Mouse (Mus musculus) mouse trophoblast stem cell (cell line): ENCODE results near the gene Sdk1.

Experiments used
- in situ Hi-C, 2 experiments: fragments of 300-500 bp; cut with MseI, MboI; formaldehyde crosslinking; loops; 2 replicates in 1 of 2; 3 replicates in 1 of 2; pipeline ENCODE4 v1.15.1; 2025

The Sdk1 gene

DNA sequence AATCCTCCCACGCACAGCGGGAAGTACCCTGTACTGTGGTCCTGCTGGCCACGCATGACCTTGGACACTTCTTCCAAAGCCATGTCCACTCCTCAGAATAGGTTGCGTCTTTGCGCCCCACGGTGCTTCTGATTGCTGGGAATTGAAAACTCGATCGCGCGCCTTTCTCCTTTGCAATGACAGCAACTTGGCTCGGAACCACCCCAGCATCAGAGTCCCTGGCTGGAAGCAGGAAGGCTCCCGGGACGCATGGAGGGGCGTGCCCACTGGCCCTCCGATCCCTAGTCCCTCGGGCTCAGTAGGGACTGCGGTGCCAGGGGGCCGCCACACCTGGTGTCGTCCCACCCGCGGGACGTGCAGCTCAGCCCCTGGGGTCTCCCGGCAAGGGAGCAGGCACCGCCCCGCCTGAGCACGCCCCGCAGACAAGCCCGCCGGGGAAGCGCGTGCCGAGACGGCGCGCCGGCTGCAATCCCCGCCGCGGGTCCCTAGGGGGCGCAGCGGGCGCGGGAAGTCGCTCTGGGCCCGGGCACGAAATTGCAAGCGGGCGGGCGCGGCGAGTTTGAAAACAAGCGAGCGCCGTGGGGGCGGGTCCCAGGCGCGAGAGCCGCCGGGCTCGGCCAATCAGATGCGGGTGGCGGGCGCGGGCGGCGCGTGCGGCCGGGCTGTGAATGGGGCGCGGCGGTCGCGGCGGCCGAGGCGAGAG lies at the start of gene Sdk1:
Sdk1 (plus strand) TSS at position 650 of the 703 bp plus-strand sequence.
- in situ Hi-C loops: loop anchor here in 1 of 2 experiments (25.0 kb wide), 1 partner anchor 1071 kb away; no protein-coding TSS in a partner anchor

- in situ Hi-C loops: no loop called here
Observed at GRCm38 (mm10) chr5:141197278-141197677, 44.0 kb upstream of the Sdk1 start.

DNA sequence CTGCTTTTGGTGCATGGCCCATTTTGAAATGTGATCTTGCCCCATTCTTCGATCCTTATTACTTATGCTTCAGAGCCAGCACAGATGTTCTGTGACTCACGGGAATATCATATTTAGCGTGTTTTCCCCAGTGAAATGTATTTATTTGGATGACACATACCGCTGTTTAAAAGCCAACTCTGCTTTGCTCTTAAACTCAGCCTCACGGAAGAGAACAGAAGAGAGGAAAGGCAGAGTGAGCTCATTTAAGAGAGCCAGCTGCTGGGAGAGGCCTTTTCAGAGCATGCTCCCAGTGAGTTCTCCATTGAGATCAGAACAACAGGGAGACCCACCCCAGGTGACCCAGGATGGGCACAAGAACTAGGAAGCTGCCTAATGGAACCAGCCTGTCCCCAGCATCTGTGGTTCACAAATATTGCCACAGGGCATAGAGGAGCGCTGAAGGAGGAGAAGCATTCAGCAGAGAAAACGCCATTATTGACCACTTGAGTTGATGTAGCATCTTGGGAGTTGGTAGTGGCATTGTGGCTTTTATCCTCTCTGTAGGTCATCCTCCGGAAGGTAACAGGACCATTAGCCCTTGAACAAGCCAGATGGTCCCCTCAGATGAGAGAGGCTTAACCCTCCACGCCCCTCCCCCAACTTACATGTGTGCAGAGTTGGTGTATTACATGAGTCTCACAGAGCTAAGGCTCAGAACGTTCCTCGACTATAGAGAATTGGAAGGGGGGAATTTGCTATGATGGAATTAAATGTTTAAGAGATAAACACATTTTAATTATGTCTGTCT lies 38.8 kb upstream of the Sdk1 start:
- in situ Hi-C loops: no loop called here

GRCm38 (mm10) chr5:141207061-141207460 lies 34.2 kb upstream of the Sdk1 start:
- in situ Hi-C loops: no loop called here

DNA sequence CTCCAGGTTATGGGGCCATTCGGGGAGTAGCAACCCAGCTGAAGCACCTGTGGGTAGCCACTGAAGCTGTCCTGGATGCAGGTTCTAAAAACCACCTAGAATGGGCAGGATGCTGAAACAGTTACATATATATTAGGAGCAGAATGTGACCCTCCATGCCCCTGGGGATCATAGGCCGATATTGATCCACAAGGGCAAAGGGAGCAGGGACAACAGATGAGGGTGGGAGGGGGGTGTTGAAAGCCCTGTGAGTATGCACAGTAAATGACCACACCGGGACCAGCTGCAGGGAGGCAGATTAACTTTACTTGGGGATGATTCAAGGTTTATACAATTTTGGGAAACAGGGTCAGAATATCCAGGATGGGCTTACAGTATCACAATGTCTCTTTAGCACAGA lies 16.0 kb upstream of the Sdk1 start:
- in situ Hi-C loops: loop anchor here in 1 of 2 experiments (25.0 kb wide), 1 partner anchor 1087 kb away; no protein-coding TSS in a partner anchor

DNA sequence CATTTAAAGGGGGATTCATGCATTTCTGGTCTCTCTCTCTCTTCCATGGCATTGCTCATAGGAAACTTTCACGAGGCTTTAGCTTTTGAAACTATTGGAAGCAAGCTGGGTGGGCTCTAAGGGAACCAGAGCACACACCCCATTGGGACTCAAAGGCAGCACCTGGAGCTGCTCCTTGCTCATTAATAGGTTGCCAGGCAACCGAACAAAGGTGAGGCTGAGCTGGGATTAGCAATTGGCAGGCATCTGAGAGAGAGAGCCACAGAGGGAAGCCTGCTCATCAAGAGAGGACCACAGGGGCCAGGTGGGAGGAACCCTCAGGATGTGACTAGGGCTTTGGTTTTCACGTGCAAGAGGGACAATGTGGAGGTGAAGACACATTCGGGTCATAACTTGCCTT lies 7.0 kb upstream of the Sdk1 start:
- in situ Hi-C loops: loop anchor here in 1 of 2 experiments (25.0 kb wide), 1 partner anchor 1078 kb away; no protein-coding TSS in a partner anchor

DNA sequence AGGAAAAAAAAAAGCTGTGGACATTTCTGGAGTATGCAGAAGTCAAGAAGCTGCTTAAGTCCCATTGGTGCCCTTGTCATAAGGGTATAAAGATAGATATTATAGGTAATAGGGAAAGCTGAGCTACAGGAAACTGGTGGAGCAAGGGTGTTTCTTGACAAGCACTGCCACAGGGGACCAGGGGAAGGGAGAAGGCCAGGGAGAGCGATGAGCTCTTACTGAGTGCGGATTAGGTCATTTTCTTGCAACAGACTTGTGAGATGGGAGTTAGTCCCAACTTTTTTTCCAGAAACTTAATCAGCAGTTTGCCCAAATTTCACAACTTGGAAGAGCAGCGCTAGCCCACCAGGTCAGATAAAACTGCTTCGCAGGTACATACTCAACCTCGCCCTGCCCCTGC lies 1.9 kb upstream of the Sdk1 start:
- in situ Hi-C loops: loop anchor here in 1 of 2 experiments (25.0 kb wide), 1 partner anchor 1073 kb away; no protein-coding TSS in a partner anchor

- in situ Hi-C loops: loop anchor here in 1 of 2 experiments (25.0 kb wide), 1 partner anchor 1072 kb away; no protein-coding TSS in a partner anchor
Observed at GRCm38 (mm10) chr5:141240441-141240840, 849 bp upstream of the Sdk1 start.

GRCm38 (mm10) chr5:141241645-141242284 lies 475 bp downstream of the Sdk1 start:
- in situ Hi-C loops: loop anchor here in 1 of 2 experiments (25.0 kb wide), 1 partner anchor 1071 kb away; no protein-coding TSS in a partner anchor

DNA sequence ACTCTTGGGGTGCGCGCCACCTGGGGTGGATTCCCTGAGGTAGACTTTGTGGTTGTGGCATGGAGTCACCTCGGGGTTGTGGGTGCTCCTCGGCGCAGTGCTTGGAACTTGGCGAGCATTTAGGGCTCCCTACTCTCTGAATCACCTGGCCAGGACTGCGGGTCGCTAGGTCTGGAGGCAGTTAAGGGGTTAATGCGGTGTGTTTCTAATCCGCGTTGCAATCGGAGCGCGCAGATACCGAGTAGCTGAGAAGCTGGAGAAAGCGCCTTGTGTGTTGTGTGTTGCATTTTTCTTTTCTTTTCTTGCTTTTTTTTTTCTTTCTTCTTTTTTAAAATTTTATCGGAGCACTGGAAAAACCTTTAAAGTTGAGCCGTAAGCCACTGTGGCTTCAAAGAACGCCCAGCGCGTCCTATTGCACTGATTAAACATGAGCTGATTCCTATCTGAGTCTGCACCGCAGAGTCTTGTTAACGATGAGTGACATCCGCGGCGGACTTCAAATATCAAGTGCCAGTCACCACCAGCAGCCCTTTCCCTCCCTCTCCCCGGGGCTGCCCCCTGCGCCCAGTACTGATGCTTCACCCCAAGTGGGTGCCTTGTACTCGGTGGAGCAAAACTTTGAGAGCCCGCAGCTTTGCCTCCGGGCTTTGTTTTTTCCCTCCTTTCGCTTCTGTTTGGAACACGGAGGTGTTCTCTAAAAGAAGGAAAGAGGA lies 2.1 kb downstream of the Sdk1 start:
- in situ Hi-C loops: loop anchor here in 1 of 2 experiments (25.0 kb wide), 1 partner anchor 1069 kb away; no protein-coding TSS in a partner anchor

DNA sequence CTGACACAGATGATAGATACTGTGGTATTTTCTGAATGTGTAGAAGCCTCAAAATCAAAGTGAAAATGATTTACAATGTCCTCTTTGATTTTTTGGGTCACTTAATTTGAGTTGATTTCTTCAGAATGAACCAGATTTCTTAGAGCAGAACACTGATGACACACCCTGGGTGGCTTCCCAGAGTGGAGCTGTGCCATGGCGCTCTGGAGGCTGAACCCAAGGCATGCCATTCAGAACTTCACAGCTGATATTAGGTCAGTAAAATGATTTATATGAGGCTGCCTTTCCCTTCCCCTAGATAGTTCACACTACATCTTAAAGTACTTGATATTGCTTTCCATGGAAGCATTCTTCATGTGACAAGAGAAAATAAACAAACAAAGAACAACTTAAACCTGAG lies 23.0 kb downstream of the Sdk1 start:
- in situ Hi-C loops: no loop called here

- in situ Hi-C loops: no loop called here
Observed at GRCm38 (mm10) chr5:141277112-141277511, 35.8 kb downstream of the Sdk1 start.

DNA sequence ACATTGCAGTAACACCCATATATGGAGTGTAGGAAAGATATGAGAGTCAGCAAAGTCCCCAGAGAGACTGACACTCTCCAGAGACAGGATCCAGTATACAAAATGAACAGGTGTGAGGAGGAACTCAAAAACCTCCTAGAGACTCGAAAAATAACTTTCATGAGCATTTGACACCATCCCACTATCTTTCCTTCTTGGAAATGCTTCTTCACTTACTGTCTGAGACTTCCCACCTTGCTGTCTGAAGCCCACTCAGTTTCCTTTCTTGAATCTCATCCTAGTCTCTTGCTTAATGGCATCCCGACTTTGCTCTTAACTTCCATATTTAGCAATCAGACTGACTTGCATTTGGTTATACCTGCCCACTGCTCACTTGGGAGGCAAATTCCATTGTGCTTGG lies 40.5 kb downstream of the Sdk1 start:
- in situ Hi-C loops: no loop called here

GRCm38 (mm10) chr5:141289611-141290010 lies 48.3 kb downstream of the Sdk1 start:
- in situ Hi-C loops: no loop called here

- in situ Hi-C loops: no loop called here
Observed at GRCm38 (mm10) chr5:141295240-141295639, 54.0 kb downstream of the Sdk1 start.

DNA sequence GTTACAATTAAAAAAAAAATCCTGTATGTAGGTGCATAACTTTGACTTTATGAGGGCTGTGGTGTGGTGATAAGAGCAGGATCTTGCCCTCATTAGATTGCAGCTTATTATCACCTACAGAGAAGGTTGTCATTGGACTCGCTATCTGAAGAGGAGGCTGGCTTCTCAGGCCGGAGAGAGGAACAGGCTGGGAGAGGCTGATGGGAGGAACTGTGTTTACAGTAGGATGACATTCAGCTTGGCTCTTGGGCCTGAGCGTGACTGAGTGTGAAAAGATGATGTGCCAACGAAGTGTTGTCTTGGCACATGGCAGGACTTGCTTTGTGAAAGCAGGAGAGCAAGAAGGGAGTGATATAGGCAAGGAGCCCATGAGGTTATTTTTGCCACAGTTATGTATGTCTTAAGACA lies 61.0 kb downstream of the Sdk1 start:
- in situ Hi-C loops: no loop called here

DNA sequence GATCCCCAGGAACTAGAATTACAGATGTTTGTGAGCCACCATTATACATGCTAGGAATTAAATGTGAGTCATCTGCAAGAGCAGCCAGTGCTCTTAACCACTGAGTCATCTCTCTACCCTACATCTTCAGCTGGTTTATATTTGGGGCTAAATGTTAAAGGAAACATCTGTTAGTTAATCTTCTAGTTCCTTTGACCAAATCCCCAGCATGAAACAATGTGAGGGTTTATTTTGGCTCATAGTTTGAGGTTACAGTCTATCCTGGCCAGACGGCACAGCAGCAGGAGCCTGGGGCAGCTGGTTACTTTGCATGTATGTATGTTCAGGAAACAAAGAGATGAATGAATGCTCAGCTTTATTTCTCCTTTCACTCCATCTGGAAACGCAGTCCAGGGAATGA lies 62.5 kb downstream of the Sdk1 start:
- in situ Hi-C loops: no loop called here

- in situ Hi-C loops: no loop called here
Observed at GRCm38 (mm10) chr5:141304706-141305105, 63.4 kb downstream of the Sdk1 start.

- in situ Hi-C loops: no loop called here
Observed at GRCm38 (mm10) chr5:141310641-141311040, 69.4 kb downstream of the Sdk1 start.

GRCm38 (mm10) chr5:141311801-141312200 lies 70.5 kb downstream of the Sdk1 start:
- in situ Hi-C loops: no loop called here

DNA sequence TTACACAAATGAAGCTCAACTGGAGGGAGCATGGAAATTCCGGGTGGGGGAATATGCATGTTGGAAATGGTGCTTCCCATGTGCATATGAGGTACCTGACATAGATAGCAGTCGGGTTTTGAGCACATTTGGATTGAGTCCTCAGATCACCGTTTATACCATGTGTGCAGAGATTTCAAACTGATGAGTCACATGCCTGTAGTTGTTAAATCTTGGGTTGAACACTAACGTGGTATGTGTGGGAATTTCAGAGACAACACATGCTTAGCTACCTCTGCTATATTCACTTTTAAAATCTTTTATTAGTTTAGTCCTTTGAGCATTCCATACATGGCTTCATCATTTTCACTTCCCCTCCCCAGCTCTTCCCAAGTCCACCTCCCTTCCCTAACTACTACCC lies 71.0 kb downstream of the Sdk1 start:
- in situ Hi-C loops: no loop called here
